Mouse (Mus musculus) c-Kit-positive CD71-positive TER-119-positive erythroid progenitor cells, embryonic 14.5 days (primary cell): ENCODE data around the gene Efs.

Experiments
- DNase-seq: peaks from one replicate; pipeline ENCODE4 v3.0.0-alpha.2; 2013; ENCODE audit warnings: low spot score

Efs gene

GRCm38 (mm10) chr14:54868026-54868425 lies 57.9 kb downstream of the Efs start:
- DNase-seq: no peak

- peak; percentile 20 for DNase-seq
These were observed 59.0 kb downstream of the Efs start for GRCm38 (mm10) chr14:54866936-54867335.
